Mouse (Mus musculus): ENCODE measurements around the gene Nfya.

Nfya gene

GRCm38 (mm10) chr17:48430394-48430793 is 20.7 kb upstream of the Nfya start:
- no peak for DNase-seq

- DNase-seq: no peak
Measured at GRCm38 (mm10) chr17:48427852-48428530, 18.3 kb upstream of the Nfya start.

DNA sequence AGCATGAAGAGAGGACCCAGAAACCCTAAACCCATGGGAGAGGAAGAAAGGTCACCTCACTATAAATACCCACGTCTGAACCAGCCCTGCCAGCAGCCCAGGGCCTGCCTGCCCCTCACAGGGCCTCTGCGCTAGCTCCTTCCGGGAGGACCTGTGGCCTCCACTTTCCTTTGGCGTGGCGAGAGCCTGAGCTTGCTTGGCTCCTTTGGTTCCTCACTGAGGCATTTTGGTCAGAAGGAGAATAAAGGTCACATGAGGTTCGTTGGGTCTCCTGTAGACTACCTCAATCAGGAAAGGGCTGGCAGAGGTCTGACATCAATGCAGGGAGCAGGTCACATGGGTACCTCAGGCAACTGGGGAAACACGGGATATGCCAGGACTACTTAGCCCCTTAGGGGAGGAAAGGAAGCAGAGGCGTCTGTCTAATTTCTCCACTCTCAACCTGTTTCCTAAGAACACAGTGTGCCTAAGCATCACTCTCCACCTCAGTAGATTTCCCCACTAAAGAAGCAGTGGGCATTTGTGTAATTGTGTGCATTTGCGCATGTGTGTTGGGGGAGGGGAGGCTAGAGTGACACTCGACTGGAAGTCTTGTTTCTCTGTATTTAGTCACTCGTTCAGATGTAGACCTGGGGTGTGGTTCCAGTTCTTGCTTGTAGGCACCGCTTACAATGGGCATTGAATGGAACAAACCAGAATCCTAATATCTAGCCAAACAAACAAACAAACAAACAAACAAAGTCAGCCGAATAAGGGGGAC is 17.5 kb upstream of the Nfya start:
- no peak for DNase-seq

GRCm38 (mm10) chr17:48425823-48426612 is 16.3 kb upstream of the Nfya start:
- no peak for DNase-seq

DNA sequence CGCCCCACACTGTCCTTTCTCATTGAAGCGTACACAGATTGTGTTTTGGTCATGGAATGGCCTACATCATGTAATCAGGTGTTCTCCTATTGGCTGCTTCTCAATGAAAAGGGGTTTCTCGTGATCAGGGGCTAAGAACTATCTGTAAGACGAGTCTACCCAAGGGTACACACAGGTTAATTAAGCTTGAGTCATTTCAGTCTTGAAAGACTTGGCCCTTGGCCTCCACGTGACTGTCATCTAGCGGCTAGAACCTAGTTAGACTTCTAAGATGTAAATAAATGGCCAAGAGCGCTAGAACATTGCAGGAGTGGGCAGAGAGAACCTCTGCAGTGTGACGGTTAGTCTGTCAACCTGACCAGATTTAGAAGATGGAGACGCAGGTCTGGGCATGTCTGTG is 14.5 kb upstream of the Nfya start:
- DNase-seq: peak in 1 of 2 experiments; percentile 52

GRCm38 (mm10) chr17:48419571-48419970 is 9.9 kb upstream of the Nfya start:
- DNase-seq: no peak

GRCm38 (mm10) chr17:48418781-48419180 is 9.1 kb upstream of the Nfya start:
- DNase-seq: no peak

- peak; percentile 45 to 66 for DNase-seq
Measured at GRCm38 (mm10) chr17:48418174-48418573, 8.5 kb upstream of the Nfya start.

DNA sequence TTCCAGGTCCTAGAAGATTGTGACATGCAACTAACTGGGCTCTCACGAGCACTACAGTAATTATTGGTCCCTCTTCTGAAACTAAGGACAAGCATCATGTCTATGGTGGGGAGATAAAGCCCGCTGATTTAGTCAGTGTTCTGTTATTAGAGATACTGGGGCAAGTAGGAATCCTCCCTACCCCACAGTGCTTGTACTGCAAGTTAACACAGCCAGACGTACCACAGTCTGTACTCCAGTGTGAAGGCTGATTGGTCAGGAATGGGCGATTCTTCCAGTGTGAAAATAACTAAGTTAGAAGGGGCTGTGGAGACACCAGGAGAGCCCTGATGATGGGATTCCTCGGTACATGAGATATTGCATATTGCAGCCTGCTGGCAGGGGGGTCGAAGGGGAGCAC is 7.8 kb upstream of the Nfya start:
- DNase-seq: no peak

DNA sequence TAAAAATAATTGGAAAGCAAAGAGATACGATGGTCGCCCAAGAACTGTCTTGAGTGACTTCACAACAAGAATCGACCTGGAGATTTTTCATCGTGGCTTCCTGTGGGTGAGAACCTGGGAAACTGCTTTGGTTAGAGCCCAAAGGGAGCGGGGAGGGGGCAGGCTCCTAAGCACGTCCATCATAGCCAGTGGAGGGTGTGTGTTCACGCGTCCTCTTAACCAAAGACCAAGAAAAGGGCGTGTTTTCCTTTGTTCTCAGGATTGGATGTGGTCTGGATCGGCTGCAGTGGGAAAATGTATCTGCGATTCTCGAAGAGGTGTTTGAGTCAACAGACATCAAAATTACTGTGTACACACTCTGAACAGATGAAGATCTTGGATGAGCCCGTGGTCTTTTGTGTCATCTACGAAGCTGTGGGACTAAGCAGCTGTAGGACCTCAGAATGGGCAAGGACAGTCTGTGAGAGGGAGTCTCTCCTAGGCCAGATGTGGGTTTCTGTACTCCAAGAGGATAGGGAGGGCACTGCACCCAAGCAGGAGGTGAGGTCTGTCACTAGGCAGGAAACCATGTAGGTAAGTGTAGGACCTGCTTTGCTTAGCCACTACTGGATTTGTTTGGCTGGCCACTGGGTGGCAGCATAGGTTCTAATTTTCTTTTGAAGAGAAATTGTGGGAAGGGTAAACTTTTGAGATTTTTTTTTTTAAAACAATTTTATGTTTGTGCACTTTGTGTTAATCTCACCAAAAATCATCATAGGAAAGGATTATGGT is 6.9 kb upstream of the Nfya start:
- peak; percentile 59 to 75 for DNase-seq

- DNase-seq: peak in 1 of 2 experiments; percentile 40
Measured at GRCm38 (mm10) chr17:48416011-48416410, 6.3 kb upstream of the Nfya start.

- DNase-seq: no peak
Measured at GRCm38 (mm10) chr17:48411241-48411640, 1.5 kb upstream of the Nfya start.

- DNase-seq: no peak
Measured at GRCm38 (mm10) chr17:48410299-48410785, 636 bp upstream of the Nfya start.

- peak; percentile 63 to 69 for DNase-seq
Measured at GRCm38 (mm10) chr17:48408526-48409291, 997 bp downstream of the Nfya start.

GRCm38 (mm10) chr17:48407910-48408525 is 1.7 kb downstream of the Nfya start:
- peak in 1 of 2 experiments; percentile 40 for DNase-seq

DNA sequence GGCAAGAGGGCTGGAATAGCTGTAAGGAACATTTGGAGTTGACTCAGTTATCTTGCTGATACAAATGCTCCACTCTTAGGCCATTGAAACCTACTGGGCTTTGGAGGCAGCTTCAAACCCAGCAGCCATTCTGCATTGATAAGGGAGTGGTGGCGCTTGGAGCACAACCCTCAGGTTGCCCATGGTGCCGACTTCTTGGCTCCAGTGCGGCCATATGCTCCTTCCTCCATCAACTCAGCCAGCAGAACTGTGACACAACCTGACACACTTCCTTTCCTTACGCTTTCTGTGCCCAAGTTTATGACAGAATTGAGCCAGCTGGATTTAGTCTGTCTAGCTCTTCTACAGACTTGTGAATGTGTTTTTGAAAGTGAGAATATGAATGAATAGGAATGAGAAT is 2.6 kb downstream of the Nfya start:
- DNase-seq: no peak

- no peak for DNase-seq
Measured at GRCm38 (mm10) chr17:48404706-48405105, 5.0 kb downstream of the Nfya start.

DNA sequence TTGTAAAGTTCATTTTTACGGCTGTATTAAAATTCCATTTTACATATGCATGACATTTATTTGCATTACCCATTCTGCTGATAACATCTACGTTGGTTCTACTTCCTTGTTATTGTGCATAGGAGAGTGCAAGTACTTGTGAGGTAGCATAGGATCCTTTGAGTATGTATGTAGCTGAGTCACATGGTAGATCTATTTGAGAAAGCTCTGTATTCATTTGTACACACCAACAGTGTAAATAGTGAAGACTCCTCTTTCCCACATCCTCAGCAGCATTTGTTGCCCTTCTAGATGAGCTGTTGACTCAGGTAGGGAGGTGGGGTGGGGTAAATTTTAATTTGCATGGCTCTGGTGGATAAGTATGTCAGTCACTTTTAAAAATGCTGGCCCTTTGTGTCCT is 5.9 kb downstream of the Nfya start:
- no peak for DNase-seq

- peak in 1 of 2 experiments; percentile 45 for DNase-seq
Measured at GRCm38 (mm10) chr17:48402751-48403150, 7.0 kb downstream of the Nfya start.

GRCm38 (mm10) chr17:48401710-48402109 is 8.0 kb downstream of the Nfya start:
- DNase-seq: no peak

GRCm38 (mm10) chr17:48392616-48393015 is 17.1 kb downstream of the Nfya start:
- DNase-seq: no peak

Data from kidney, adult 8-10 months (tissue).